Mouse (Mus musculus) subcutaneous adipose tissue, adult 2 months (tissue): ENCODE results near the gene Ppa2. TPM values are rescaled to one million over a fixed set of nuclear protein-coding genes. Genes with fewer than 3 reads are reported as not detected.

Source experiments
- polyA plus RNA-seq: library from polyadenylated mRNA; depleted of rRNA; stranded (reverse); fragments of >200 nt; gene quantifications from 2 replicates; pipeline ENCODE4 v1.2.3, GENCODE M21; 2012; ENCODE audit warnings: low replicate concordance; rRNA removed

The Ppa2 gene
- 26.6 and 38.1 TPM in 2 replicates for polyA plus RNA-seq

GRCm38 (mm10) chr3:133309954-133310808 lies at the start of gene Ppa2:
Gene Ppa2, plus strand, starts transcription at chr3:133310110.

Other genes starting within 250 kb of the Ppa2 start
- 7.4 and 9.7 TPM in 2 replicates for gene Ints12, start 218.3 kb upstream of the Ppa2 start, polyA plus RNA-seq
- 2.2 and 5.6 TPM in 2 replicates for gene Gstcd, start 218.1 kb upstream of the Ppa2 start, polyA plus RNA-seq
- 0.71 TPM in 1 of 2 replicates, not detected in the other for gene Arhgef38, start 75.2 kb upstream of the Ppa2 start, polyA plus RNA-seq
- 11.9 and 16.6 TPM in 2 replicates for gene Tet2, start 235.0 kb downstream of the Ppa2 start, polyA plus RNA-seq